Mouse (Mus musculus) limb, embryonic 13.5 days (tissue): Measurements from ENCODE around the gene Recql5. TPM values are rescaled to one million over a fixed set of nuclear protein-coding genes. Genes with fewer than 3 reads are reported as not detected.

ENCODE experiments used
- ATAC-seq: fragments of 200-750 bp; cut with Nextera tagmentation; 2 replicates; pipeline ENCODE4 v1.8.0; 2017; ENCODE audit warnings: low read depth, moderate number of reproducible peaks, moderate TSS enrichment; ENCODE audit not compliant: low FRiP score
- H3K27ac ChIP-seq: fragments of 300-500 bp; sonication (generic); 2 replicates; pipeline ENCODE4 v1.5.1; 2015; ENCODE audit warnings: inconsistent platforms, mild to moderate bottlenecking, moderate library complexity
- H3K27me3 ChIP-seq: fragments of 300-500 bp; sonication (generic); 2 replicates; pipeline ENCODE4 v1.6.1; 2015; ENCODE audit warnings: mild to moderate bottlenecking, inconsistent platforms
- H3K36me3 ChIP-seq: fragments of 300-500 bp; sonication (generic); 2 replicates; pipeline ENCODE4 v1.6.1; 2015; ENCODE audit warnings: inconsistent platforms, mild to moderate bottlenecking, moderate library complexity
- H3K4me1 ChIP-seq: fragments of 300-500 bp; sonication (generic); 2 replicates; pipeline ENCODE4 v1.6.1; 2015; ENCODE audit warnings: inconsistent platforms
- H3K4me2 ChIP-seq: fragments of 300-500 bp; sonication (generic); replicated peaks from 2 replicates; pipeline ENCODE4 v1.6.1; 2015; ENCODE audit warnings: inconsistent platforms, mild to moderate bottlenecking, moderate library complexity
- H3K4me3 ChIP-seq: fragments of 300-500 bp; sonication (generic); 2 replicates; pipeline ENCODE4 v1.5.1; 2015; ENCODE audit warnings: moderate library complexity, mild to moderate bottlenecking, inconsistent platforms
- H3K9ac ChIP-seq: fragments of 300-500 bp; sonication (generic); 2 replicates; pipeline ENCODE4 v1.6.1; 2015; ENCODE audit warnings: mild to moderate bottlenecking, inconsistent platforms
- H3K9me3 ChIP-seq: fragments of 300-500 bp; sonication (generic); 2 replicates; pipeline ENCODE4 v1.6.1; 2016; ENCODE audit warnings: inconsistent platforms
- WGBS: fragments of 180-500 bp; shearing (Covaris S2); methylation state at CpG from one replicate; pipeline ENCODE4 v1.1.7; 2015; 5-methylcytosine and 5-hydroxymethylcytosine counted together
- polyA plus RNA-seq: library from polyadenylated mRNA; unstranded; fragments of >200 nt; fragmentation: Nextera tagmentation; extraction: Ambion mirVana; gene quantifications from 2 replicates; pipeline ENCODE4 v1.2.1, GENCODE M21; 2015

Recql5 gene
- polyA plus RNA-seq, 1 experiment from 2014 or later = 23.7 TPM

DNA sequence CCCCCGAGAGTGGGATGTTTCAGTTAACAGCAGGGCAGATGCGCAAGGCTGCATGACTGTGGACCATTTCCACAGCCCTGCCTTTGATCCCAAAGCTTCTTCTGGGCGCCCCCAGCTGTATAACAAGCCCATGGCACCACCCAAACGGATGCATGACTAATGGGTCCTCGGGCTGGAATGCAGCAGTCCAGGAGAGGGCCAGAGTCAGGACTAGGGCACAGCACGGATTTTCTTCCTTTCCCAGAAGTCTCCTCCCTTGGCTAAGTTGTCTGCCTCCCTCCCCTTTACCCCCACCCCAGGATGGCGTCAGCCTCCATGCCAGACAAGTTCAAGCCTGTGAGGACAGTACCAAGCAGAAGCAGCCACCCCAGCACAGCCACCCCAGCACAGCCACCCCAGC is 24.7 kb upstream of the Recql5 start:
- no peak overlapping the region for H3K4me3 ChIP-seq
- no peaks in the 10 kb centered on the region for H3K9me3 ChIP-seq
- no peaks in the 10 kb centered on the region for H3K27me3 ChIP-seq
- H3K27ac ChIP-seq = no peak overlapping the region
- peaks cover 6% of the 10 kb centered on the region; the same call in 1 of the 2 replicates for H3K4me1 ChIP-seq
- H3K36me3 ChIP-seq = peaks cover 90% of the 10 kb centered on the region
- ATAC-seq = no peak; the same call in 1 of the 2 replicates
- H3K9ac ChIP-seq = no peak overlapping the region
- H3K4me2 ChIP-seq = no peak overlapping the region
- WGBS = 63% methylated on average over 7 of the region's 7 CpGs

DNA sequence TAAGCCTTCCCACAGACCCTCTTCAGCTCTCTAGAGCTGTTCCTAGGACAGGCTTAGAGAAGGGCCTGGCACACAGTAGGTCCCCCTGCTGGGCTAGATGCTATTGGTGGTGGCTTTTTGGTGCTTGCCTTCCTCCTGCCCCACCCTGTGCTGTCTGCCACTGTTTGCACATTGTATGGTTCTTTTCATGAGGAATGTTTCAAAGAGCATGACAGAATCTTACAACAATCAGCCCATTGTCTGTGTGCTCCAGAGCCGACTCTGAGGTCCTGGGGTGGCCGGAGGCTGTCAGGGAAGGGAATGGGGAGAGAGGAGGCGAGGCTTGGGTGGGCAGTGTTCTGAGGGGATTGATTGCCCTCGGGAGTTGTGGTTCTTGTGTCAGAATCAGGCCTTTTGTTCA is 23.2 kb upstream of the Recql5 start:
- Histone ChIP-seq H3K4me1 (peaks cover 6% of the 10 kb centered on the region; the same call in 1 of the 2 replicates), H3K27me3 (no peaks in the 10 kb centered on the region), H3K36me3 (peaks cover 90% of the 10 kb centered on the region), H3K4me2 (no peak overlapping the region), H3K27ac (peak overlapping the region; percentile 17; the same call in 1 of the 2 replicates), H3K9me3 (no peaks in the 10 kb centered on the region), H3K9ac (peak overlapping the region; percentile 21; the same call in 1 of the 2 replicates), H3K4me3 (no peak overlapping the region)
- no peak for ATAC-seq
- 51% methylated on average over 4 of the region's 4 CpGs for WGBS

DNA sequence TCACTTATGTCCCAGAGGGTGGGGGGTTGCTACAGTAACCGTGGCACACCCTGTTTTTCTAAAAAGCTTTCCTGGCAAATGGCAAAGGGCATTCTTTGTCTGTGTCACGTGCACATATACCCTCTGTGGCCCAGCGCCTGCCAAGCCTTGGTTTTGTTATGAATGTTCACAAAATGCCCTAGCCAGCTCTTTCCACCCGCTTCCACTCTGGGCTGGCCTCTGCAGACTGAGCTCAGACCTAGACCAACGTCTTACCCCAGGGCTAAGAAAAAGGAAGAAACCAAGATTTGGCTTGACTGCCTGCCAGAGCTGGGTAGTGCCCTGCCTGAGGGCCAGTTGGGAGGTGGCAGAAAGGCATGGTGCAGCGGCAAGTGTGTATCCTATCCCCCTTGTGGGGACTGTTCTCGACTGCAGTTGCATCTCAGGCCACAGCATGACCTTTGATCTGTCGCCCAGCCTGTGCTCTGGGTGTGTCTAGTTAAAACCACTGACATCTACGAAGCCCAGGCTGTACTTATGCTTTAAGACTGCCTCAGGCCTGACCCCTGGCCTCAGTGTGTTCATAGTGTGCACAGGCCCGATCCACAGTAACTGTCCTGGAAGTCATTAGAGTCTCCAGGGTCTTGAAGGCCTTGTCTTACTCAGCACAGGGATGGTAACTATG is 22.1 kb upstream of the Recql5 start:
- no peak for ATAC-seq
- no peak overlapping the region for H3K4me3 ChIP-seq
- peaks cover 90% of the 10 kb centered on the region for H3K36me3 ChIP-seq
- H3K27me3 ChIP-seq = no peaks in the 10 kb centered on the region
- H3K4me1 ChIP-seq = peaks cover 6% of the 10 kb centered on the region; the same call in 1 of the 2 replicates
- H3K9me3 ChIP-seq = no peaks in the 10 kb centered on the region
- no peak overlapping the region for H3K9ac ChIP-seq
- H3K4me2 ChIP-seq = no peak overlapping the region
- H3K27ac ChIP-seq = no peak overlapping the region
- 65% methylated on average over 10 of the region's 10 CpGs for WGBS

DNA sequence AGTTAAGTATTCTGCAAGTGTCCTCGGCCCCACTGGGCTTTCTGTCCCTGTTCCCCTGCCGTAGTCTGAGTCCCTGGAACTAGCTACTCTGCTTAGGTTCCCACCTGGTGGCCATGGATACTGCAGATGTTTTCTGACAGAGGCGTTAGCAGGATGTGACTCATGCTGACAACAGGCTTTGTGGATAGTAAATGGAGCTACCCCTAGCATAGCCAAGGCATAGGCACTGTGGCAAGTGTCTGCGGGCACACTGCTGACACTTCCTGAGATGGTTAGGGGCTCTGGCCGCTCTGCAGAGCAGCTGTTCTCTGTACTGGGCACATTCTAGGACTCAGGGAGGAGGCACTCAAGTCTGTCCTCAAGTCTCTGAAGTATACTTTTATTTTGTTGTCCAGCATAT is 21.4 kb upstream of the Recql5 start:
- peaks cover 88% of the 10 kb centered on the region for H3K36me3 ChIP-seq
- no peak overlapping the region for H3K27ac ChIP-seq
- WGBS = 88% methylated on average over 5 of the region's 5 CpGs
- no peak overlapping the region for H3K9ac ChIP-seq
- peaks cover 10% of the 10 kb centered on the region; the same call in 1 of the 2 replicates for H3K4me1 ChIP-seq
- ATAC-seq = no peak
- no peak overlapping the region for H3K4me3 ChIP-seq
- H3K4me2 ChIP-seq = no peak overlapping the region
- no peaks in the 10 kb centered on the region for H3K27me3 ChIP-seq
- H3K9me3 ChIP-seq = no peaks in the 10 kb centered on the region

DNA sequence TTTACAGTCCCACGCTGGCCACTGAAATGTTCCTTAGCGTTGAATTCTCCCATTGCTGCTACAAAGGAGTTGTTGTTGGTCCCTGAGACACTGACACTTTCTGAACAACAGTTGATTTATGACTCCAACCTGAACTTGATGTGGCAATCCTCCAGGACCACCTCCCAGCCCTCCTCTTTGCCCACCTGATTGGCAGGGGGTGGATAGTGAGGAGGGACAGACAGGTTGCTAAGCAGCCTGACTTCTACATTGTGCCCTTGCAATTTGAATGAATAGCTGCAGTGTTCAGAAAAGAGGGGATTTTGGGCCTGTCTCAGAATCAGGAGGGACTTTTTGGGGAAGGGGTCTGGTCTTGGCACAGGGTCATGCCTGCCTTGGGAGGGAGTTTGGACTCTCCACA is 17.4 kb upstream of the Recql5 start:
- no peak overlapping the region for H3K9ac ChIP-seq
- no peaks in the 10 kb centered on the region for H3K27me3 ChIP-seq
- H3K4me1 ChIP-seq = 0 out of 2 replicates have a peak, but pooled peaks cover 7% of the 10 kb centered on the region
- H3K36me3 ChIP-seq = peaks cover 98% of the 10 kb centered on the region
- H3K27ac ChIP-seq = 0 out of 2 replicates have a peak overlapping the region, but pooled peaks have one; percentile 10
- no peak overlapping the region for H3K4me2 ChIP-seq
- no peaks in the 10 kb centered on the region for H3K9me3 ChIP-seq
- WGBS = 82% methylated on average over 2 of the region's 2 CpGs
- no peak overlapping the region for H3K4me3 ChIP-seq
- no peak for ATAC-seq

DNA sequence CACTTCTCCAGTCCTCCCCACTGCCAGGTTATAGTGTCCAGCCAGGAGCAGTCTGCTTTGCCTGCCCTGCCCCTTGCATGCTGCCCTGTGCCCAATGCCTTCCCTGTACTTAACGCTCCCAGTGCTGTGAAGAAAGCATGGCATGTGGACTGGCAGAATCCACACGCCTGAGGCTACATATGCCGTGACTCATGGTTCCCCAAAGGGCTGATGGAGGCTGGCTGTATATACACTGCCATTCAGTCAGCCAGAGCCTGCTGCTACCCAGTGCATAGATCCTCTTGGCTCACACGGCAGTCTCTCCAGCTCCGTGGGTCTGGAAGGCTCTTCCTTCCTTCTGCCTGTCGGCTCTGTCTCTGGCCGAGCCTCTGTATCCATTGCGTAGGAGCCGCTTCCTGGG is 15.0 kb upstream of the Recql5 start:
- 0 out of 2 replicates have a peak, but pooled peaks cover 7% of the 10 kb centered on the region for H3K4me1 ChIP-seq
- H3K4me2 ChIP-seq = no peak overlapping the region
- no peaks in the 10 kb centered on the region for H3K9me3 ChIP-seq
- 89% methylated on average over 9 of the region's 9 CpGs for WGBS
- no peaks in the 10 kb centered on the region for H3K27me3 ChIP-seq
- no peak overlapping the region for H3K4me3 ChIP-seq
- no peak overlapping the region for H3K27ac ChIP-seq
- no peak overlapping the region for H3K9ac ChIP-seq
- H3K36me3 ChIP-seq = peaks cover 97% of the 10 kb centered on the region
- ATAC-seq = no peak

DNA sequence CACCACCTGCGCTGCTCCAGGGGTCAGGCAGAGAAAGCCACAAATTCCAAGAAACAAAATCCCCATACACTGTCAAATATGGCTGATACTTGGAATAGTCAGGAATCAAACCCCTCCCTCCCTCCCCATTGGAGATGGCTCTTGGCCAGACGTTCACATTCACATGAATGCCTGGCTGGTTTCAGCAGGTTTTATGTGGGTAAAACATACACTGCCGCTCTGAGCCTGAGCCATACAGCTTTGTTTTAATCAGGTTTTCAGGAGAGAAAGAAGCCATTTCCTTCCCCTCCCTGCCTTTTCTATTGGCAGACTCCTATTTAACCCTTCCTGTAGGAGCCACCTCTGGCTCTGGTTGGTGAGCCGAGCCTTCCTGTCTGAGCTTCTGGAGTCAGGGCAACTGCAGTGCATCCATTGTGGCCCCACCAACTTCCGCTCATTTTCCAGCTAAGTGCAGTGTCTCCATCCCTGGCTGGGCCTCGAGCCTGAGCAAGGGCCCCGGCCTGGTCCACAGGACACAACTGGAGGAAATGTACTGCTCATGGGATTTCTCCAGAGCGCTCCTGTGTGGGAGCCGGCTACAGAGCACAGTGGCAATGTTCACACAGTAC is 13.0 kb upstream of the Recql5 start:
- Histone ChIP-seq H3K9me3 (no peaks in the 10 kb centered on the region), H3K27me3 (no peaks in the 10 kb centered on the region), H3K4me2 (no peak overlapping the region), H3K9ac (no peak overlapping the region), H3K36me3 (peaks cover 95% of the 10 kb centered on the region), H3K4me3 (no peak overlapping the region), H3K27ac (no peak overlapping the region; the same call in 1 of the 2 replicates), H3K4me1 (0 out of 2 replicates have a peak, but pooled peaks cover 7% of the 10 kb centered on the region)
- no peak for ATAC-seq
- 84% methylated on average over 9 of the region's 9 CpGs for WGBS

DNA sequence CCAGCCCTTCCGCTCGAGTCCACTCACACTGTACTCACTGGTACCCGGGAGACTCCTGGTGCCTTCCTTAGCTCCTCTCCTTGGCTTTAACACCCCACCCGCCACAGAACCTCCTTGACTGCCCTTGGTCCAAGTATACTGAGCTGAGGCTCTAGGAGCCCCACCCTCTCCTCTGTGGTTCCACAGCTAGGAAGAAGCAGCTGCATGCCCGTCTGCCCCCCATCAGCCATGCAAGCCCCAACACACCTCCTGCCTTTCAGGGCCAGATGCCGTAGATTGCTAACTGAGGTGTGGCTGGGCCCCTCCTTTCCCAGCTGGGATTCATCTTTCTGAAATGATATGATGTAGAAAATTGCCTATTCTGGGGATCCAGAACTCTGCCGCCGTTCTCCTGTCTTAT is 12.0 kb upstream of the Recql5 start:
- Histone ChIP-seq H3K9me3 (no peaks in the 10 kb centered on the region), H3K27me3 (no peaks in the 10 kb centered on the region), H3K4me1 (0 out of 2 replicates have a peak, but pooled peaks cover 7% of the 10 kb centered on the region), H3K4me3 (no peak overlapping the region), H3K9ac (no peak overlapping the region), H3K27ac (0 out of 2 replicates have a peak overlapping the region, but pooled peaks have one; percentile 48), H3K36me3 (peaks cover 95% of the 10 kb centered on the region), H3K4me2 (no peak overlapping the region)
- ATAC-seq = no peak
- 78% methylated on average over 8 of the region's 8 CpGs for WGBS

DNA sequence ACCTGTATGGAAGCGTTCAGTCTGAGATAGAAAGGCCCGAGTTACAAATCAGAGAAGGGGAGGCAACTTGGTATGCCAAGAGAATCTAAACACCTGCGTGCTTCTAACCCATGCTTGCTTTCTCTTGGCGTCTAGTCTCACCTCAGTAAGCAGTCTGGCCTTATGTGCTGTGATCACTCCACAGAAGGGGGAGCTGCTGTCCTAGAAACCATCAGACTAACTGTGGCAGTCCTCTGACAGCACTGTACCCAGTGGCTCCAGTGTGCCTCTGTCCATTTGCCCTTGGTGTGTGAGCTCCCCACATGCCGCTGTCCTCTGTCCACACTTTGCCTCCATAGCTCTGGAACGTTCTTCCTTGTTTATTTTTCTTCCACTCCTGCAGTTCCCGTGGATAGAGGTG is 8.7 kb upstream of the Recql5 start:
- 90% methylated on average over 7 of the region's 7 CpGs for WGBS
- H3K4me1 ChIP-seq = no peaks in the 10 kb centered on the region
- H3K4me3 ChIP-seq = no peak overlapping the region
- ATAC-seq = no peak
- H3K27me3 ChIP-seq = no peaks in the 10 kb centered on the region
- H3K4me2 ChIP-seq = no peak overlapping the region
- peaks cover 91% of the 10 kb centered on the region for H3K36me3 ChIP-seq
- no peak overlapping the region for H3K9ac ChIP-seq
- no peak overlapping the region for H3K27ac ChIP-seq
- H3K9me3 ChIP-seq = no peaks in the 10 kb centered on the region

DNA sequence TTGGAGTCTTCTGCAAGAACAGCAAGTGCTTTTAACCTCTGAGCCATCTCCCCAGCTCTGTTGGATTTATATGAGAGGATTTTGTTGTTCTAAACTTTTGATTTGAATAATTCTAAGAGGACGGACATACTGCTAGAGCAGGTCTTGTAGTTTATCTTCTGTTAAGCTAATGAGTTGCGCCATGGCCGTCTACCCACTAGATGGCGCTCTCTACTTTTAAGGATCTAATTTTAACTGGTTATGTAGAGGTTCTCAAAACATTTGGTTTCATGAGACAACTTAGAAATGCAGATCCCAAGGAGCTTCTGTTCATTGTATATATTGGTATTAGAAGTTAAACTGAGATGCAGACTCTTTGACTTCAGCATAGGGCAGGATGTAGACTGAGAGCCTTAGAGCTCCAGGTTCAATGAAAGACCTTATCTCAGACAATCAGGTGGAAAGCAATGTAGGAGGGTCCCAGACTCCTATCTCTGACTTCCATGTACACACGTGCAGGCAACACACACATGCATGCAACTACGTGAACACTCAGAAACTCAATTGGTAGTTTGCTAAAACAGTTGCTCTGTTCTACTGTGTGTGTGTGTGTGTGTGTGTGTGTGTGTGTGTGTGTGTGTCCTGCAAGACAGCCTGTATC is 6.5 kb upstream of the Recql5 start:
- WGBS = 41% methylated on average over 6 of the region's 6 CpGs
- H3K9ac ChIP-seq = no peak overlapping the region
- H3K4me3 ChIP-seq = no peak overlapping the region
- no peak for ATAC-seq
- H3K9me3 ChIP-seq = no peaks in the 10 kb centered on the region
- H3K4me1 ChIP-seq = peaks cover 6% of the 10 kb centered on the region; the same call in 1 of the 2 replicates
- H3K27me3 ChIP-seq = no peaks in the 10 kb centered on the region
- H3K36me3 ChIP-seq = peaks cover 86% of the 10 kb centered on the region
- H3K27ac ChIP-seq = no peak overlapping the region
- no peak overlapping the region for H3K4me2 ChIP-seq

DNA sequence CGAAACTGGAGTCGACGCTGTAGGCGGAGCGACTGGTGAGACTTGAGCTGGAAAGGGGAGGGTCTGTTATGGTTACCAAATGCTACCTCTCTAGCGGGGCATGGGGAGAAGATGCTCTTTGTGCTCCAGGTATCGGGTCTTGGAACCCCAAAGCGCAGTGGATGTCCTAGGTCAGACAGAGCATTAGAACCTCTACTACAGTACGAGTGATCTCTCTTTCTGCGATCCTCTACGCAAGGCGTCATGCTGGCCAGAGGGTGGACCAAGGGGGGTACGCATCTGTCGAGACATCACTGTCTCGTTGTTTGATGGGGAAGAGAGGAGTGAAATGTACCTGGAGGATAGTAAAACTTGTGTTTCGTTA is 452 bp upstream of the Recql5 start:
- ATAC-seq = no peak
- no peaks in the 10 kb centered on the region for H3K9me3 ChIP-seq
- WGBS = under 1% methylated on average over 16 of the region's 16 CpGs

DNA sequence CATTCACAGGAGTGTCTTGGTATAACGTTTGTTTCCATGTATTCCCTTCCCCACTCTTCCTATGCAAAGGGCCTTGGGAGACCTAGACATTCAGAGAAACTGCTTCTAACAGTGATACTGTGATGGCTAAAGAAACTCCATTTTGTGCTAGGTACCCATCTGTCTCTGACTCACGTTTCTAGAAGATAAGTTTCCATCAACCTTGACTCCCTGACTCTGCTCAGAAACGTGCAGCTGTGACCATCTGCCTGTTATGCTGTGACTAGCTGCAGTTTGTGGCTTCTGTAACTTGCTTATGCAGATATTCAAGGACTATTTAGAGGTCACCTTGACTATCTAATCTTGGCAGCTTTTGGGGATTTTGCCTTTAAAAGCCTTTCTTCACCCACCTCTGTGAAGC is 2.0 kb downstream of the Recql5 start:
- H3K9me3 ChIP-seq = no peaks in the 10 kb centered on the region
- no peak for ATAC-seq
- H3K9ac ChIP-seq = no peak overlapping the region
- H3K27ac ChIP-seq = no peak overlapping the region
- H3K27me3 ChIP-seq = no peaks in the 10 kb centered on the region
- WGBS = 75% methylated on average over 3 of the region's 3 CpGs
- peaks cover 25% of the 10 kb centered on the region for H3K4me1 ChIP-seq
- H3K36me3 ChIP-seq = peaks cover 36% of the 10 kb centered on the region
- H3K4me2 ChIP-seq = no peak overlapping the region
- no peak overlapping the region for H3K4me3 ChIP-seq

More for the DNA sequence above, 452 bp upstream of the Recql5 start:
- Histone ChIP-seq H3K4me3 (peak overlapping the region; percentile 96), H3K27ac (no peak overlapping the region), H3K27me3 (no peaks in the 10 kb centered on the region), H3K9ac (peak overlapping the region; percentile 90), H3K36me3 (peaks cover 39% of the 10 kb centered on the region), H3K4me2 (peak overlapping the region; percentile 76), H3K4me1 (peaks cover 25% of the 10 kb centered on the region)
